Mouse (Mus musculus) small intestine, adult 2 months (tissue): Measurements from ENCODE around the gene Mef2c. TPM values are rescaled to one million over a fixed set of nuclear protein-coding genes. Genes with fewer than 3 reads are reported as not detected.

ENCODE experiments used
- H3K27ac ChIP-seq: fragments of 200-500 bp; 2 replicates; pipeline ENCODE4 v1.5.1; 2012; ENCODE audit warnings: low read depth, low read length, control low read depth, inconsistent platforms; ENCODE audit not compliant: insufficient read depth
- H3K27me3 ChIP-seq: fragments of 200-500 bp; 2 replicates; pipeline ENCODE4 v1.6.1; 2012; ENCODE audit warnings: mild to moderate bottlenecking, moderate library complexity, low read length, inconsistent platforms; ENCODE audit not compliant: control insufficient read depth, insufficient read depth
- H3K36me3 ChIP-seq: fragments of 200-500 bp; 2 replicates; pipeline ENCODE4 v1.6.1; 2012; ENCODE audit warnings: mild to moderate bottlenecking, low read length, control low read depth, inconsistent platforms; ENCODE audit not compliant: control insufficient read depth, insufficient read depth
- H3K4me1 ChIP-seq: fragments of 200-500 bp; 2 replicates; pipeline ENCODE4 v1.6.1; 2012; ENCODE audit warnings: low read length, inconsistent platforms, mixed read lengths; ENCODE audit not compliant: control insufficient read depth, insufficient read depth, insufficient read length
- H3K4me3 ChIP-seq: fragments of 200-500 bp; 2 replicates; pipeline ENCODE4 v1.5.1; 2012; ENCODE audit warnings: low read depth, mild to moderate bottlenecking, control low read depth, inconsistent platforms, low read length, moderate library complexity
- CTCF ChIP-seq: fragments of 200-500 bp; IDR thresholded peaks from 2 replicates; pipeline ENCODE4 v1.5.1; 2012; ENCODE audit warnings: low read depth, mild to moderate bottlenecking, control low read depth, inconsistent platforms, low read length, moderate library complexity, mixed read lengths; ENCODE audit not compliant: insufficient replicate concordance, insufficient read length; ENCODE audit errors: extremely low read depth
- POLR2A ChIP-seq: fragments of 200-500 bp; IDR thresholded peaks from 2 replicates; pipeline ENCODE4 v1.6.1; 2012; ENCODE audit warnings: low read depth, mild to moderate bottlenecking, control low read depth, inconsistent platforms, low read length, moderate library complexity
- WGBS: fragments of 180-500 bp; shearing (Covaris S2); methylation state at CpG from one replicate; pipeline ENCODE4 v1.1.7; 2018; 5-methylcytosine and 5-hydroxymethylcytosine counted together
- polyA plus RNA-seq: library from polyadenylated mRNA; depleted of rRNA; stranded (reverse); fragments of >200 nt; gene quantifications from 2 replicates; pipeline ENCODE4 v1.2.3, GENCODE M21; 2012

Mef2c gene
- polyA plus RNA-seq, 1 experiment, result 13.1 TPM

- H3K36me3 ChIP-seq, result no peaks in the 10 kb centered on the region
- no peaks in the 10 kb centered on the region for H3K27me3 ChIP-seq
- H3K4me3 ChIP-seq, result no peak overlapping the region
- H3K27ac ChIP-seq, result peak overlapping the region; percentile 72
- 52% methylated on average over 5 of the region's 5 CpGs for WGBS
- TF ChIP-seq POLR2A (no peak), CTCF (no peak)
- H3K4me1 ChIP-seq, result no peaks in the 10 kb centered on the region
Measured at GRCm38 (mm10) chr13:83572469-83572868, 68.6 kb downstream of the Mef2c start.

- 75% methylated on average over 4 of the region's 4 CpGs for WGBS
- Histone ChIP-seq H3K27me3 (no peaks in the 10 kb centered on the region), H3K27ac (peak overlapping the region; percentile 58), H3K36me3 (no peaks in the 10 kb centered on the region), H3K4me3 (no peak overlapping the region), H3K4me1 (no peaks in the 10 kb centered on the region)
- TF ChIP-seq POLR2A (no peak), CTCF (no peak)
Measured at GRCm38 (mm10) chr13:83573327-83573726, 69.5 kb downstream of the Mef2c start.

- no peak for TF ChIP-seq CTCF
- no peak for TF ChIP-seq POLR2A
- no peaks in the 10 kb centered on the region for H3K4me1 ChIP-seq
- WGBS, result 60% methylated on average over 8 of the region's 8 CpGs
- H3K4me3 ChIP-seq, result no peak overlapping the region
- H3K27ac ChIP-seq, result no peak overlapping the region
- no peaks in the 10 kb centered on the region for H3K36me3 ChIP-seq
- no peaks in the 10 kb centered on the region for H3K27me3 ChIP-seq
Measured at GRCm38 (mm10) chr13:83573855-83574583, 70.2 kb downstream of the Mef2c start.

- Histone ChIP-seq H3K4me3 (no peak overlapping the region), H3K27ac (no peak overlapping the region)
Measured at GRCm38 (mm10) chr13:83574866-83575265, 71.0 kb downstream of the Mef2c start.

DNA sequence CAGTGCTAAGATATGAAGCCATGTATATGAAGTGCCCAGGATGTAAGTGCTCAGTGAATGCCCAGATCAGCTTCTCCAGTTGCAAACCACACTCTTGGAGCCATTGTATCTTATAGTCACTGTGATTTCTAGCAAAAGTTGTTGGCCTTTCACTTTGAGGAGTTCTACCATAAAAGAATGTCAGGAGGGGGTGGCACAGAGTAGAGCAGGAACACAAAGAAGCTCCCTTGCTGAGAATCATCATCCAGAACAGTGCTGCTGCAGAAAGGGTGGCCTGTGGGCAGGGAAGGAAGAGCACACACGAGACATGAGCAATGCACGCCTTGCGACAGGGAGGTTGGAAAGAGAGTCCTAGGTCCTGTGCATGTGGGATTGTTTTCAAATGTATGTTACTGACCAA is 75.6 kb downstream of the Mef2c start:
- WGBS, result 90% methylated on average over 3 of the region's 3 CpGs
- Histone ChIP-seq H3K4me3 (no peak overlapping the region), H3K27ac (no peak overlapping the region), H3K27me3 (no peaks in the 10 kb centered on the region), H3K36me3 (no peaks in the 10 kb centered on the region), H3K4me1 (no peaks in the 10 kb centered on the region)
- TF ChIP-seq POLR2A, result no peak

More at GRCm38 (mm10) chr13:83574866-83575265, 71.0 kb downstream of the Mef2c start:
- TF ChIP-seq POLR2A (no peak), CTCF (no peak)
- 68% methylated on average over 8 of the region's 8 CpGs for WGBS
- no peaks in the 10 kb centered on the region for H3K36me3 ChIP-seq
- H3K4me1 ChIP-seq, result no peaks in the 10 kb centered on the region
- H3K27me3 ChIP-seq, result no peaks in the 10 kb centered on the region

- no peaks in the 10 kb centered on the region for H3K27me3 ChIP-seq
- no peak for TF ChIP-seq POLR2A
- no peak for TF ChIP-seq CTCF
- no peak overlapping the region for H3K27ac ChIP-seq
- H3K36me3 ChIP-seq, result no peaks in the 10 kb centered on the region
- no peaks in the 10 kb centered on the region for H3K4me1 ChIP-seq
- no peak overlapping the region for H3K4me3 ChIP-seq
- WGBS, result 89% methylated on average over 5 of the region's 5 CpGs
Measured at GRCm38 (mm10) chr13:83580856-83581255, 77.0 kb downstream of the Mef2c start.

DNA sequence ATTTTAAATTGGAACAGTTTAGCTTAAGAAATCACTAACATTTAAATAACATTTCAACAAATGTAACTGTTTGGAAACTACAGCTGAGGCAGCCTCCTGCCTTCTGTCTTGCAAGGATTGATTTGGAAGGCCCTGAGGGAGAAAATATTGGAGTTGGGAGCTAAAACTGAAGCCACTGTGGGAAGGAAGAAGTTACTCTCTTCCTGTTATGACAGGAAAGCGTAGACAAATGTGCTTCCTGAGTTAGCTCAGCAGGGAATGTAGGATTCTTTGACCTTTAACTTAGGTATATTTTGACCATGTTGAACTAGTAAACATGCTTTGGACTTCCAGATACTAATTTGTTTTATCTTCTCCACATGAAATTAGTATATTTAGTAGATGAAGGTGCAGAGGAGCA is 78.7 kb downstream of the Mef2c start:
- TF ChIP-seq POLR2A (no peak), CTCF (no peak)
- WGBS, result 77% methylated on average over 1 of the region's 1 CpGs
- H3K36me3 ChIP-seq, result no peaks in the 10 kb centered on the region
- H3K4me3 ChIP-seq, result no peak overlapping the region
- H3K27me3 ChIP-seq, result no peaks in the 10 kb centered on the region
- no peaks in the 10 kb centered on the region for H3K4me1 ChIP-seq
- no peak overlapping the region for H3K27ac ChIP-seq
